Mouse (Mus musculus) CH12F3 (cell line): ENCODE measurements around the gene Otub1.

Experiments
- in situ Hi-C: fragments of 300-500 bp; cut with MboI; formaldehyde crosslinking; loops from 2 replicates; pipeline ENCODE4 v1.14.3; 2020; ENCODE audit warnings: low sequenced_read_pairs

Otub1 gene

GRCm38 (mm10) chr19:7205753-7206736 lies at the start of gene Otub1:
Gene Otub1, minus strand, starts transcription at chr19:7206316.
- in situ Hi-C loops = loop anchor here (5.0 kb wide), 1 partner anchor 144 kb away; no protein-coding TSS in a partner anchor

GRCm38 (mm10) chr19:7246021-7246420 lies 39.9 kb upstream of the Otub1 start:
- in situ Hi-C loops = no loop called here

GRCm38 (mm10) chr19:7240782-7241690 lies 34.9 kb upstream of the Otub1 start, which contains the start of gene Naa40:
Gene Naa40, minus strand, starts transcription at chr19:7241183.
- in situ Hi-C loops = no loop called here

GRCm38 (mm10) chr19:7240291-7240690 lies 34.2 kb upstream of the Otub1 start:
- in situ Hi-C loops = no loop called here

GRCm38 (mm10) chr19:7239574-7239973 lies 33.5 kb upstream of the Otub1 start:
- in situ Hi-C loops = no loop called here

GRCm38 (mm10) chr19:7236742-7237141 lies 30.6 kb upstream of the Otub1 start:
- in situ Hi-C loops = no loop called here

GRCm38 (mm10) chr19:7236011-7236410 lies 29.9 kb upstream of the Otub1 start:
- in situ Hi-C loops = no loop called here

GRCm38 (mm10) chr19:7235461-7235860 lies 29.3 kb upstream of the Otub1 start:
- in situ Hi-C loops = no loop called here

GRCm38 (mm10) chr19:7234537-7235221 lies 28.6 kb upstream of the Otub1 start:
- in situ Hi-C loops = no loop called here

GRCm38 (mm10) chr19:7226511-7226914 lies 20.4 kb upstream of the Otub1 start:
- in situ Hi-C loops = no loop called here

GRCm38 (mm10) chr19:7225096-7225690 lies 19.1 kb upstream of the Otub1 start:
- in situ Hi-C loops = no loop called here

- in situ Hi-C loops = no loop called here
These were observed 18.1 kb upstream of the Otub1 start for GRCm38 (mm10) chr19:7224253-7224652.

GRCm38 (mm10) chr19:7223488-7223887 lies 17.4 kb upstream of the Otub1 start:
- in situ Hi-C loops = no loop called here

GRCm38 (mm10) chr19:7222196-7222595 lies 16.1 kb upstream of the Otub1 start:
- in situ Hi-C loops = no loop called here

GRCm38 (mm10) chr19:7218753-7219152 lies 12.6 kb upstream of the Otub1 start:
- in situ Hi-C loops = no loop called here

- in situ Hi-C loops = no loop called here
These were observed 11.8 kb upstream of the Otub1 start for GRCm38 (mm10) chr19:7217926-7218267.

GRCm38 (mm10) chr19:7217162-7217925 lies 11.2 kb upstream of the Otub1 start, which contains the start of gene Cox8a:
Gene Cox8a, minus strand, starts transcription at chr19:7217616.
- in situ Hi-C loops = no loop called here

GRCm38 (mm10) chr19:7214484-7214883 lies 8.4 kb upstream of the Otub1 start:
- in situ Hi-C loops = no loop called here

- in situ Hi-C loops = no loop called here
These were observed 6.9 kb upstream of the Otub1 start for GRCm38 (mm10) chr19:7213010-7213409.

- in situ Hi-C loops = no loop called here
These were observed 6.1 kb upstream of the Otub1 start for GRCm38 (mm10) chr19:7212216-7212615.
